Mouse (Mus musculus) gastrocnemius, postnatal 25 days (tissue): ENCODE data around the gene Rab3c. TPM values are rescaled to one million over a fixed set of nuclear protein-coding genes. Genes with fewer than 3 reads are reported as not detected.

Experiments used
- DNase-seq: peaks from one replicate; pipeline ENCODE4 v3.0.0; 2022
- long read RNA-seq, 2 experiments: library from polyadenylated mRNA; stranded (forward); transcript quantifications; one replicate each; pipeline ENCODE4 v2.0.0; 2021
- total RNA-seq, 2 experiments: library from RNA; stranded (reverse); gene quantifications; 1 replicate in 1 of 2; 2 replicates in 1 of 2; pipeline ENCODE4 v1.2.3; 2021

The Rab3c gene
- not detected for total RNA-seq
- long read RNA-seq, experiment 1: 0 reads
- long read RNA-seq, experiment 2: 0 reads

DNA sequence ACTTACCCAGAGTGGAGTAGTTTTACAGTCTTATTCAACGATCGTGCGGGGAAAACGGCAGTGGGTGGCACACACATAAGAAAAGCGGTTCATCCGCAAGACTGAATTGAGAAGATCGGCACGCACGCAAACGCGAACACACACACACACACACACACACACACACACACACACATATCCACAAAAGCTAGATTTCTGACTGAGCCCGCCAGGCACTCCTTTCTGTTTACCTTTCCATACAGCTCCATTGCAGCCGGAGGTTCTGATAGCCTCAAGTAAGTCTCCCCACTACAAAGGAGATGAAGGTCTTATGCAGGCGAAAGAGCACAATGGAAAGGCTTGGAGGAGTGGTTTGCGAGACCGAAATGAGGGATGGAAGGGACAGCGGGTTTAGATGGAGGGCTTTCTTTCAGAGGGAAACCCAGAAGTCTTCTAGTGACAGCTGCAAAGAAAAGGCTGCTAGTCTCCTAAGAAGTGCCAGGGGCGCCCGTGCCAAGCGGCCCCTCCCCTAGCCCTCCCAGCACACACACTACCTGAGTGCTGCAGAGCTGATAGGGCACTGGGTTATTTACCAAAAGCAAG lies at the start of gene Rab3c:
Gene Rab3c (minus strand): TSS at position 434 of the 582 bp plus-strand sequence.
- DNase-seq: no peak

DNA sequence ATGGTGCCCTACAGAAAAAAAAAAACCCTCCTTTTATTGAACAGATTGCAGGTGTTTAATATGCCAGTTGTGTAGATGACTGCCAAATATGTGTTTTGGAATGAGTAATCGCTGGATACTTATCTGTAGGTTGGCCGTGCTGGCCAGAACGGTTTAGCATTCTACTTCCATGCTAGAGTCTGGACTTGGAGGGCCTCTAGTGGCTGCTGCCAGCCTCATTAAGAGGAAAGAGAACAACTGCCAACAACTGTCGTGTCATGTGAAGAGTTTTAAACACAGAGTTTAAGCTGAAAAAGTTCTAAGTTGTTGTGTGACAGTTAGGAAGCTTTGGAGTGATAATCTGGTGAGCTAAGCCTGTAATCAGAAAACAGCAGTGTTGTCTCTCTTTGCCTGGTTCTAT lies 38.0 kb upstream of the Rab3c start:
- no peak for DNase-seq

DNA sequence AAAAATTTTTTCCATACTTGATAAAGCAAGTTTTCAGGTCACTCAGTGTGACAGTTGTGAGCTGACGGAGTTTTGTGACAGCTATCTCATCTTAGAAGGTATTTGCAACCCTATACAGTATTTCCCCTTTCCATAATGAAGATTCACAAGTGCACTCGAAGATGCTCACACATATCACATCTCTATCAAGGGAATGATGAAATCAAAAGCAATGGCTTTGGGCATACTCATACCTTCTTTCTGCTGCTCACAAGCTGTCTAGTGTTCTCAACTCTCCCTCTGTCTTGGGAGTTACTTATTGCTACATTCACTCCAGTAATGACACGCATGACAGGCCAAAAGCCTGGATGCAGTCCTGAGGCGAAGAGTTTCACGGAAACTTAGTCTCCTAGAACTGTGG lies 26.4 kb upstream of the Rab3c start:
- no peak for DNase-seq

DNA sequence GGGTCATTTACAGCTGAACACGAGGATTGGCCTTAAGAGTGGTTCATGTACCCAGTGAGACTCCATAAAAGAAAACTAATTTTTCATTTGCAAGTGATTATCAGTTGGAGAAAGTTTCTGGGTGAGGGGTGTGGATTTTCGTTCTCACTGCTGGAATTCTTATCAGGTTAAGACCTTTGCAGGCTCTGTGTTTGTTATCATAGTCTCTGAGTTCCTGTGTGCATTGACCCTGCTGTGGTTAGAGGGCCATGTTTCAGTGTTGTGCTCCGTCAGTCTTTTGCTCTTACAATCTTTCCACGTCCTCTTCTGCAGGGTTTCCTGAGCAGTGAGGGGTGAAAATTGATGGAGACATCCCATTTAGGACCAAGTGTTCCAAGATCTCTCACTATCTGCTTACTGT lies 16.3 kb upstream of the Rab3c start:
- no peak for DNase-seq

DNA sequence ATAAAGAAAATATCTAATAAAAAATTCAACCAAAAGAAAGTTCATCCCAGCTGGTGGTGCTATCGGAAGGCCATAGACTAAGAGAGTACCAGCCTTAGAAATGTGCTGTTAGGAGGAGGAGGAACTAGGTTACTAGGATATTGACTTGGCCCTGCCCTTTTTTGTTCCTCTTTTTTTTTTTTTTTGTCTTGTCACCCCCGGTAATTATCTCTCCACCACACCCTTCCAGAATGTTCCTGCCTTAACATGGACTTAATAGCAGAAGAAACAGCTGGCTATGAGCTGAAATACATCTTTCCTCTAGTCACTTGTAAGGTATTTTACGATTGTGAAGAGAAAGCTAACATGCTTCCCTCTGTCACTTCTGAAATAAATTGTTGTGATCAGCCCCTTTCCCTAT lies 7.7 kb upstream of the Rab3c start:
- no peak for DNase-seq

DNA sequence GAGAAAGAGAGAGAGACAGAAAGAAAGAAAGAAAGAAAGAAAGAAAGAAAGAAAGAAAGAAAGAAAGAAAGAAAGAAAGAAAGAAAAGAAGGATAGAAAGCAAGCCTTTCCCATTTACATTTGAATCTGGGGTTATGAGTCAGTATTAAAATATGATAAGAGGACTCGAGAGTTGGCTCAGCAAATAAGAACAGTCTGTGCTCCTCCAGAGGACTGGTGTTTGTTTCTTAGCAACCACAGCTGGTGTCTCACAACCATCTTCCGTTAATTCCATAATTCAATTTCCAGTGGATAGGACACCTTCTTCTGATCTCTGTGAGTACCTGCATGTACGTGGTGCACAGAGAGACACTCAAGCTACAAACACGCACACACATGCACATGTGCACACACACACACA lies 3.0 kb upstream of the Rab3c start:
- no peak for DNase-seq

DNA sequence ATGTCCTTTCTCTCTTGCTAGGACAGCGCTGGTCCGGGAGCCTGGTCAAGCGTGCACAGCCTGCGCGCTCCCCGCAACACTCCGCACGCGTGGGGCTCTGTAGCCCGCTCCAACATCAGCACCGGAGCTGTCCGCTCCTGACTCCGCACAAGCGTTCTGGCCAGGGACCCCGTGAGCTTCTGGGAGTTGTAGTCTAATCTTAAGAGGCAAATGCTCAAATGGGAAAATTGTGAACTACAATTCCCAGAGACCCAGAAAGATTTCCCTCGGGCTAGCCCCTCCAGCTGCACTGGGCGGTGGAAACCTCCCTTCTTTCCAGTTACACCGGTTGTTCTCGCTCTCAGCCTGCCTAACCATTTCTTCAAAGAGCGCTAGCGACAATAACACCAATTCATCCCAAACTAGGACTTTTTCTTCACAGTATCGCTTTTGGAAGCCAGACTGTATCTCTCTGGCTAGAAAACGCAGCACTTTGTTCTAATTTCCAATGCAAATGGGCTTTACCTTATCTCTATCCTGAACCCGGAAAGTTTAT lies 701 bp downstream of the Rab3c start:
- DNase-seq: peak; percentile 12

DNA sequence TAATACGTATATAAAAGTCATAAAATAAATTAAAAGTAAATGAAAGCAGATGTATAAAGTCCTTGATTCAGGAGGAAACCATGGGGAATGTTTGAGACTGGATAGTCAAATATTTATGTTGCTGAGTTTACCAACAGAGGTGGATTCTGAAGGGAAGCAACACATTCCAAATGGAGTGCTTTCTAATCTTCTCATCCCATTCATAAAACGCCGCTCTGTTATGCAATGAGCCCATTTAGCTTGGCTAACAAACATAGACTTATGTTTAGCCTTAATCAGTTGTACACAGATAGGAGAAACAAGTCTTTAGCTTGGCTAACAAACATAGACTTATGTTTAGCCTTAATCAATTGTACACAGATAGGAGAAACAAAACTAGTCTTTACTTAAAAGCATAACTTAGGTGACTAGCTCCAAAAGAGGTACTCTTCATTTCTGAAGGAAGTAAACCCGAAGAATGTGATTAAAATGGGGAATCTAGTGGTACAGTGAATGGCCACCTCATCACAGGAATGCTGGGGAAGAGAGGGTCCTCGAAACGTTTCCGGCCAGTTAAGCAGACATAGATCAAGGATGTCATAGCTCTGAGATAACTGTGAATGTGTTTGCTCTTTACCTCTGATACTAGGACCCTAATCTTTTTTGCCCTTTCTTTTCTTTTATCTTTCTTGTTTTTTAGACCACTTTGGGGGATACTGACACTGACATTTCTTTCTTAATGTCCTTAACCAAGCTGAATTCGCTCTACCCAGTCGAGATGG lies 1.6 kb downstream of the Rab3c start:
- no peak for DNase-seq

DNA sequence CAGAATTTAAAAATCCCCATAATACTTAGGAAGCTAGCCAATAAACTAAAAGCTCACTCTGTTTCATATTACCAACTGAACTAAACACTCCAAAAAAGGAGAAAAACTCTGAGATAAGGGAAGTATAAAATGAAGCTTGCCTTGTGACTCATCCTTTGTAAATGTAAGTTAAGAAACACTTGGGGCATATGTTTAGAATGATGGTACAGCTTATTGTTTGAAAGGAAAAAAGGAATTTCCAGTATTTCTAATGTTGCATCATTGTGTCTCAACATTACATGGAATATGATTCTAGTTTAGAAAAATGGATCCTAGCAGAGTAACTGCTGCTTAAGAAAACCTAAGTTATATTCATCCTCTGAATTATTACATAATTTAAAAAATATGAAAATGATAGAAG lies 3.1 kb downstream of the Rab3c start:
- no peak for DNase-seq

DNA sequence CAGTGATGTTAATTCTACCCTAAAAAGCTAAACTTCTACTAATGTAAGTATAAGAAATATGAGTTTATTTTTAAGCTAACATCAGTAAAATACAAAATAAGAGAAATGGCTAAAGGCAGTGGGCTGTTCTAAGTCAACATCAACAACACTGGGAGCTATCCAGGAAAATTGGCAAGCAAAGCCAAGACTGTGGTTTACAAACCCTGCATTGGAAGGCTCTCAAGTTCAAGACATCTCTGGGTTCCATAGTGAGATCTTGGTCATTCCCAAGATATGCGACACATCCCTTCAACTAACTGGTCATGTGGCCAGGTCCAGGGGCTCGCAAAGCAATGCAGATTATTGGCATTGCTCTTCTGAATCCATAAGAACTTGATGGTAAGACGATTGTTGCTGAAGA lies 5.3 kb downstream of the Rab3c start:
- DNase-seq: no peak

DNA sequence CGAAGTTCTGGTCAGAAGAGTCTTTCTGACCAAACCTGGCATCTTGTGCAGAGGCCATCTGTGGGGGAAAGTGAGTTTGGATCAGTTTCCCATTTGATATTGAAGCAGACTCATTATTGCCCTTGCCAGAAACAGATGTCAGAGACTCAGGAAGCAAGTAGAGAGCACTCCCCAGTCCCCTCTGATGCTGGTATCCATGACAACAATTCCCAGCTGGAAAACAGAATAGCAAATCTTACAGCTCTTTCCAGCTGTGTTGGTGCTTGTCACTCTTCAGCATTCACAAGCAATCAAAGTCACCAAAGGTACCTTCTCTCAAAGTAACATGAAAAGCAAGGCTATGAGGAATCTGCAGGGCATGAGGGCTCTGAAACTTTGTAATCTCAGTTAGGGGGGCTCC lies 20.1 kb downstream of the Rab3c start:
- DNase-seq: no peak

DNA sequence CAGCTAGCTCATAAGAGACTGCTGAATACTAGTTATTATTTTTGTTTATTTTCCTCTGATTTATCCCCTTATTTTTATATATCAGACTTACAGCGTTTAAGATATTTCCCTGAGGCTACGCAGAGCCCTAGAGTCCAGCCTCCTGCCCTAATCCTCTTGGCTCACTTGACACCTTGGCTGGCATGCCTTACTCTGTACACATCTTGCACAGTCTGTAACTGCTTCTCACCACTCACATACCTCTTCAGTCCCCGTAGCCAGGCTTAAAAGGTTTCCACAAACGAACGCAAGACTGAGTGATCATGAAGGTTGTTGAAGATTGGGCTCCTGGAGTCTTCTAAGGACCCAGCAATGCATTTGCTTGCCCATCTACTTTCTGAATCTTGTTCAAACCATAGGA lies 29.3 kb downstream of the Rab3c start:
- no peak for DNase-seq

DNA sequence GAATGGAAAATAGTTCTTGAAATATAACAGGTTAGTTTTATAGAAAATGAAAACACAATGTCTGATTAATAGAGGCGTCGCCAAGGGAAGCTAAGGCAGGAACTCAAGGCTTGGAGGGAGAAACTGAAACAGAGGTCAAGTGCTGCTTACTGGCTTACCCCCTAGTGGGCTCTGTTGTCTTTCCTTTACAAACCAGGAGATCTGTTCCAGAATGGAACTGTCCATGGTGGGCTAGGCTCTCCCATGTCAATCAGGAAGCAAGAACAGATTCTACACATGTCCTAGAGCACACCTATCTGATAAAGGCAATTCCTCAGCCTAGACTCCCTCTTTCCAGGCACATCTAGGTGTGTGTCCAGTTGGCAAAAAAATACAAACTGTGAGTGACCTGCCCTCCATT lies 32.3 kb downstream of the Rab3c start:
- DNase-seq: no peak

DNA sequence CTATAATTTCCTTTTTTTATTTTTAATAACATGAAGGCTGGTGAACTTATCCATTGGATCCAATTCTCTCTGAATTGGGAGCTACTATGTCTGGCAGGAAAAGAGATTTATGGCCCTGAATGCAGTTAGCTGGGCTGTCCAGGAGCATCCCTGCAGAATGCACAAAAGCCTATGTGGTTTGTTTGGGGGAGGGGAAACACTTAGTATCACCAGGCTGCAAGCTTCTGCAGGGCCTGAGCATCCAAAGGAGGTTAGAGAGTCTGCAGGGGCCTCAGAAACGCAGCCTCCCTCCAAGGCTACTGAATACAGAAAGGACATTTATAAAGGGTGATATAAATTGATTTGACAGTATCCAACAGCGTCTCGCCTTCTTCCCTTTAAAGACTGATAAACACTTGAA lies 41.8 kb downstream of the Rab3c start:
- DNase-seq: no peak

DNA sequence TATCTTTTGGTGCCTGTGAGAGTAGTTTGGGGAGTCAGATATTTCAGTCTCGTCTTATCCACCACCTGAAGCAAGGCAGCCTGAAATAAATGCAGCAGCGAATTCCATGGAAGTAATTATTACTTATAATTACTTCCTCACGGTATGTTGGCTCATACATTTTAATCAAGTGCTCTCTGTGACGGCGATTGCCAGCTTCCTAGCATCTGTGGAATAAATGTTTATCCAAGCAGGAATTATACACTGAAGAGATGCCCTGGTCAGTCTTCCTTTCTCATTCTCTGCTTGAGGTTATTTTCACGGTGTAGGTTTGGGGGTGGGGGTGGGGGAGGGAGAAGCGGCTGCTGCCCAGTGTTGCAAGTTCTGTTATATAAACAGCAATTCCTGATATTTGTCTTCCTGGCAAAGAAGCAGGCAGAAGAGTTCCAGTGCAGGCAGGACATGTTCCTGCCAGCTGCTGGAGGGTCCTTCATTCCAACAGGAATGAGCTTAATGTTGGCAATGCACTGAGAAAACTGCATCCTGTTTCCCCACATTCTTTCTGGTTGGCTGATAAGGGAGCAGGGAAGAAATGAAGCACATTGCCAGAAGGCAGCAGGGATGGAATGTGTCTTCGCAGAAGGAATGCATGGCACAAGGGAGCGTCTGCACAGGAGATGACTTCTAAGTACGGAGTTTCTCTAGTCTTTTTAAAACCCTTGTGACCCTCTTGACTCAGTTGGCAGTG lies 43.4 kb downstream of the Rab3c start:
- no peak for DNase-seq

DNA sequence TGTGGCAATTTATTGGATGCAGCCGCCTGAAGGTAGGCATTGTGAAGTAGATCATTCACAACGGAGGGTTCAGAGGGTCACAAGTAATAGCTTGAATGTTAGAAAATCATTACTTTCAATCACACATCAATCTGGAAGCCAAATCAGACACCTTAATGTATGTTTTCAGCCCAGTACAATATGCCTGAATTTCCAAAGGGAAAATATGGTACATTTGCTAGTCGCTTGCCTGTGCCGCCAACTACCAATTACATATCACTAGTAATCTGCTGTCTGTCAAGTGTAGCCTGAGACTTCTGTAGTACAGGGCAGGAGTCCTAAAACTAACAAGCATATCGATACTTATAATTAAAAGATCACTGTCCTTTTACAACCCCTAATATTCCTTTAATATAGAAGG lies 47.4 kb downstream of the Rab3c start:
- DNase-seq: no peak

DNA sequence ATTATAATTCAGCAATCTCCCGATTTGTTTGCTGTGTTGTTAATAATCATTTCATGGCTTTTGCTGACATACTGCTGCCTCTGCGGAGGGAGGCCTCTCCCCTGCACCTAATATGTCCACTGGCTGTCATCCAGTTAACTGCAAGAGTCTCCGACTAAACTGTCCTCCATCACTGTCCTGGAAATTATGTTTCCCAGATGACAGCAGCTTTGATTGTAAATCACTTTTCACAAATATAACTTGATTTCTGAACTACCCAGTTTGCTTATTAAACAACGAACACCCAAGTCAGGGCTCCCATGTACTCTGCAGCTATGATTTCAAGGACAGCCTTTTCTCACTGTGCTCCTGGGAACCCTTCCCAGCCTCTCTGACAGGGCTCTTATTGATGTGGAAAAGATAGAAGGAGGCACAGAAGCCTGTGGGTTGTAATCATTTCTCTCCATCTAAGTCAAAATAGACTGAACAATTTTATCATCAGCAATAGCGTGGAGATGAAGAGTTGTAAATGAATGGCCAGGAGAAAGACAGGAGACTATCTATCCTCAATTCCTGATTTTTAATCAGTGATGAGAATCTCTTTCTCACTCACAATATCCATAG lies 49.6 kb downstream of the Rab3c start:
- DNase-seq: no peak

DNA sequence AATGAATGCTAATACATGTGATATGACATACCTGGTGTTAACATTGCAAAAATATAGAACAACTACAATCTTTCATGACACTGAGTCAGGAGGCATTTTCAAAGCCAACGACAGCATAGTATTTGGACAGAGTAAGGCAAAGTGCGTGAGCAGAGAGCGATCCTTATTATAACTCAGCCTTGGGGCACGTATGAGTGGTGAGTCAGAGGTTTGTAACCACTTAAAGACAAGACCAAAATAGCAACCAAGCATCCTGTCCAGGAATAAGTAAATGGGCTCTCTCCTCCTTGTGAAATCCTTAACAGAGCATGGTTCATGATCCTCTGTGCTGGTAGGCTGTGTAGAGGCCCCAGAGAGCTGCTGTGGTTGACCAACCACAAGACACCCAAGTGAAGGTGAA lies 50.8 kb downstream of the Rab3c start:
- DNase-seq: no peak

DNA sequence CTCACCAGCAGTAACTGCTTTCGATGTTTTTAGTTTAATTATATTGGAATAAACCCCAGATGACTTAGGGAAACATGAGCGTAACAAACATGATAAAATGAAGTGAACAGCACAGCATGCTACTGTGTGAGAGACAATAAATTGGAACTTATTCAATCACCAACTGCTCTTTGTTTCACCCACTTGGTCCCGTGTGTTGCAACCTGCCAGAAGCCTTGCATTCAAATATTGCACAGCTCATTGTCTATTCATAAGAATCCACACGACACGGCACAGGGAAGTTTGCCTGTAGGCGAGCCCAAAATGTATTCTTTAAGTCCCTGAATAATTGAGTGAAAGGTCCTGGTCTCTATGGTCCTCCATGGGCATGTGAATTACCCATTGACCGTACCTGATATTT lies 61.6 kb downstream of the Rab3c start:
- DNase-seq: no peak

DNA sequence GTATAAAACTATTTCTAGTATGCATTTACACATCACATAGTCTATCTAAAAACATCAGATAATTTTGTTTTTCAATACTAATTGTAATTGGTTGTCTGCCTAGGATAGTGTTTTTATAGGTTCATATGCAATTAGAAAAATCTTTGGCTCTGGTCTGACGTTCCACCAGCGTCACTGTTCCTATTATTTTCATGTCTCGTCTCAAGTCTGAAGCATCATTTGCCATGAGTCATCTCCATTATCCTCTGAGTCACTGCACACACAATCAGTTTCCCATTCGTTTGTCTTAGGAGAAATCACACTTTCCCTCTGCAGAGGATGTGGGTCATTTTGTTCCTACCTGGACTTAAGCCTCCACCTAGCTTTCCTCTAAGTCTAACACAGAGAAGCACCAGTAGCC lies 62.3 kb downstream of the Rab3c start:
- no peak for DNase-seq

DNA sequence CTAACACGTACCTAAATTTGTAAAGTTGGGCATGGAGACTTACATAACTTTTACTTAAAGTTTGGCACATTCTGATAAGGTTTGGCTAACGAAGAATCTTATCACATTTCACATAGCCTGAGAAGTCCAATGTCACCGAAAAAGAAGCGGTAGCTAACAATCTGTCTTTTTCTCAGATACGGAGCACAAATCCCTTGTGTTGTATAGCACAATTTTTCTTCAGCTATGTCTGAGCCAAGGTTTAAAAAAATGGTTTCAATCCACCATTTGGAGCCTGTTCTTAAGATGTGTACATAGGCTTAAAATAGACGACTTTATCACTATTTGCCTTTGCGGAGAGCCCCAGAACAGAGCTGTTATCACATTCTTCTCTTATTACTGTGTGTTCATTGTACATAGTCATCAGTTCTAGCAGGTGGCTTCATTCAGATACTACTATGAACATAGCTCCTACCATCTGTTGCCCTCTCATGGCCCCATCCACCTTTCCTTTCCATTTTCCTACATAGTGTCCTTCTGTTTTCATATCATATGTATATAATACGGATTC lies 69.2 kb downstream of the Rab3c start:
- no peak for DNase-seq

DNA sequence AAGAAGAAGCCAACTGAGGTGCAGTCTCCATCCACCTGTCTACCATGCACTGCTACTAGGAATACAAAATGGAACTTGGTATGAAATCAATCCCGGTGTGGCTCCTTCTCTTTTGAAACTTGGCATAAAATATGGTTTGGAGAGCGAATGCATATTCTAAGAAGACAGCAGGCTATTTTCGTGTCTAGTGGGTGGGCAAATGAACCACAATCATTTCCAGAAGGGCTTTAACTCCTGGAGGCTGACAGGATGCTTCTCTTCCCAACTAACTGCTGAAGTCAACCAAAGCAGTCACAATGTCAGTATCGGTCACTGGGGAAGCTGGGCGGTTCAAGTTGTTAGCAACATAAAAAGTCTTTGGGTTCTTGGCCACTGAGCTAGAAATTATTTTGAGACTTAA lies 81.9 kb downstream of the Rab3c start:
- no peak for DNase-seq

DNA sequence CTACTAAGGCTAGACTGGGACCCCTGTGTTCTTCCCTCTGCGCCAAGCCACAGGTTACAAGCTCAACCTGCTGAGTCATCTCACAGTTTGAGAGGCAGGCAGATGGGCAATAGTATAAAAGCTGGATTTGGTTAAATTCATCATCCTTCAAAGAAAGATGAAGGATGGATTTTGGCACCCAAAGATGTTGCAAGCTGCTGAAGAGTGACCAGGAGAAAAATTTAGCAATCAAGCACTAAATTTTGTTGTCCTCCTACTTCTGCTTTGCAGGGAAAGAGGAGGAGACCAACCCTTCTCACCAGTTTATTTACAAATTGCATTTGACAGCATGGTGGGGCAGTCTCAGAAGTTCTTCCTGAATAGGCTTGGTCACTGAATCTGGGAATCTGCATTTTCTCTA lies 90.8 kb downstream of the Rab3c start:
- no peak for DNase-seq
